Mouse (Mus musculus): Measurements from ENCODE around the gene Dnajc3. TPM values are rescaled to one million over a fixed set of nuclear protein-coding genes. Genes with fewer than 3 reads are reported as not detected.
"Not testable (repeated sequence)": the region's sequence is repeated elsewhere in the genome, so short reads cannot be mapped to it uniquely, and the experiment has no call there.

Dnajc3 gene
- polyA plus RNA-seq, 1 experiment = 9.8 TPM

DNA sequence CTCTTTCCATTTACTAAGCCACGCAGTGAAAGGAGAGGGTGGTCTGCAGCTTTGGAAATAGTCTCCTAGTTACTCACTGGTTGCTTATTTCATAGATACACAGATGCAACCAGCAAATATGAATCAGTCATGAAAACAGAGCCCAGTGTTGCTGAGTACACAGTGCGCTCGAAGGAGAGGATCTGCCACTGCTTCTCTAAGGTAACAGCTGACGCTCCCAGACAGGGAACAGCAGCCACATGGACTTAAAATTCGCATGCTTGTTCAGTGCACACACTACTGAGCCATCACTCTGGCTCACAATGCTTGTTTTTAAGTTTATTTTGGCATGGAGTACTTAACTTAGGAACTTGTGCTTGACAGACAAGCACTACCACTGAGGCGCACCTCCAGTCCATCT lies 34.5 kb downstream of the Dnajc3 start:
- Histone ChIP-seq H3K27me3 (ENCODE audit: control insufficient read depth, insufficient read depth, low read length) (no peaks in the 10 kb centered on the region), H3K36me3 (ENCODE audit: control insufficient read depth, insufficient read depth, low read length) (peaks cover 76% of the 10 kb centered on the region), H3K4me3 (ENCODE audit: low read depth, low read length) (no peak overlapping the region), H3K4me1 (ENCODE audit: control insufficient read depth, insufficient read depth, insufficient read length, low read length) (no peaks in the 10 kb centered on the region), H3K27ac (ENCODE audit: insufficient read depth, low read depth, low read length) (no peak overlapping the region)
- WGBS = 94% methylated on average over 6 of the region's 6 CpGs
- no peak for TF ChIP-seq POLR2A (IDR thresholded peaks at IDR 0.05; ENCODE audit: low read depth, low read length)

DNA sequence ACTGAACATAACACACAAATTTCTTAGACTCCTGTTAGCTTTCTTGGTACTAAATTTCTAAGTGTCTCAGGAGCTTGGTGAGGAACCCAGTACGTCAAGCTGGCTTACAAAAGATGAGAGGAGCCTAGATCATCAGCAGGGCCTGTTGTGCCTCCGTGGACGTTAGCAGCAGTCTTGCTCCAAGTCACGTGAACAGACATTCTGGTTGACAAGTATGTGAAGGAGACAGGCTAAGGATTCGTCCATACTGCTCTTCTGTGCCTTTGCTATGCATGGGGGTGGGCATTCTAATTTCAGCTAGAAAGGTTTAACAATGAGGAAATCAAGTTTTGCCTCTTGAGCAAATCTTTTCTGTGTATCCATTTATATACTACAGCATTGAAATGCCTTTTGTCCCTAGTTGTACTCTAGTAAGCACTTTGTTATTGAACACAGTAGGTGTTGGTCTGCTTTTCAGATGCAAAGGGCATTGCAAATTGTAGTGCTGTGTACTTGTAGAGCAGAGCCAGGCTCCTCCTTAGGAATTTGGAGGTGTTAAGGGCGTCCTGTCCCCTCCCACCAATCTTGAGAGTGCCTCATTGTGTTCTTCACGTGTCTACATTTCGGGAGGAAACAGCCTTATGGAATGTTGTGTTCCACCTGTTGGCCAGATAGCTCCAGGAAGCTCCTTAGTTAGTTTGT lies 39.5 kb downstream of the Dnajc3 start:
- TF ChIP-seq POLR2A (IDR thresholded peaks at IDR 0.05; ENCODE audit: low read depth, low read length) = no peak
- TF ChIP-seq CTCF (IDR thresholded peaks at IDR 0.05; ENCODE audit: extremely low read depth, insufficient read length, insufficient replicate concordance, low read depth, low read length) = no peak
- H3K27ac ChIP-seq (ENCODE audit: insufficient read depth, low read depth, low read length) = no peak overlapping the region
- H3K27me3 ChIP-seq (ENCODE audit: control insufficient read depth, insufficient read depth, low read length) = no peaks in the 10 kb centered on the region
- peaks cover 66% of the 10 kb centered on the region for H3K36me3 ChIP-seq (ENCODE audit: control insufficient read depth, insufficient read depth, low read length)
- H3K4me3 ChIP-seq (ENCODE audit: low read depth, low read length) = no peak overlapping the region
- 85% methylated on average over 8 of the region's 8 CpGs for WGBS
- H3K4me1 ChIP-seq (ENCODE audit: control insufficient read depth, insufficient read depth, insufficient read length, low read length) = no peaks in the 10 kb centered on the region

DNA sequence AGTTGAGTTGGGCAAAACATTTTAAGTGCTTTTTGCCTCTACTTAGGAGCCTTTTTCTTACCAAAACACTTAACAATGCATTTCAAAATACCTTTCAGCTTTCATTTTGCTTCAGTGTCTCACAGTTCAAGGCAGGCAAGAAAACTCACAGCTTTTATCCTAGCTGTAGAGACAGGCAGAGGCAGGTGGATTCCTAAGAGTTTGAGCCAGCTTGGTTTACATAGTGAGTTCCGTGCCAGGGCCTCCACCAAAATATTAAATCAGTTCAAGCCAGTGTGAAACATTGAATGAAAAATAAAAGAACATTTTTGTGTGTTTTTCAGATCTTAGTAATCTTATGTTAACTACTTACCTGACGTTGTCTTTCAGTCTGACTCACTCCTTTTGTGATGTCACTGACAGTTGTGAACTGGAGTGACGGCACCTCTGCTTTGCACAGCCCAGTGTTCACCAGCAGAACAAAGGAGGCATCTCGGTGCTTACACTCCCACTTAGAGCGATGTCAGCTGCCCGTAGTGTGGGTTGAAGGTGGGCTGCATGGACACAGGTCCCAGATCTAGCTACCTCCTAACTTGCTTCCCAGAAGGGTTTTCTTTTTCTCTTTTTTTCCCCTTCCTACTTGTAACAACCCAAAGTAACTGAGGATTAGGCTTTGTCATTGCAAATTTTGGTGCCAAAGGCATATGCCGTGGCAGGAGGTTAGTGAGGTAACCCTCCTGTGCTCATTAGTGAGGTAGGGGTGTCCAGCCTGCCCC lies 42.0 kb downstream of the Dnajc3 start:
- WGBS = 86% methylated on average over 7 of the region's 7 CpGs
- H3K27me3 ChIP-seq (ENCODE audit: control insufficient read depth, insufficient read depth, low read length) = no peaks in the 10 kb centered on the region
- TF ChIP-seq POLR2A (IDR thresholded peaks at IDR 0.05; ENCODE audit: low read depth, low read length) (no peak), CTCF (IDR thresholded peaks at IDR 0.05; ENCODE audit: extremely low read depth, insufficient read length, insufficient replicate concordance, low read depth, low read length) (no peak)

DNA sequence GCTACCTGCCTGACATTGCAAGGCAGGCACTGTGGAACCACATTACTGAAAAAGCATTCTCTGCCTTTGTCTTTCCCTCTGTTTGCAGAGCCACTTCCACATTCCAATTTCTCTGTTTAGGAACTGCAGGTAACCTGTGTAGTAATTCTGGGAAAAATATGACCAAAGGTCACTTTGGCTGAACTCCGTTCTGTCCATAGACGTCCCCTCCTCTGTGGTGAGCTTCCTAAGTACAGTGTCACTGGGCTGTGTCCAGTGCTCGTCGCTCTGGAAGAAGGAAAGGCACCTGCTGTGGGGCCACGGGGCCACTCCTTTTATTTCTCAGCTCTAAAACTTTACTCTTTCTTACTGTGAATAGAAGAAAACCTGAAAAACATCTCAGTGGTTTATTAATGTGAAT lies 42.6 kb downstream of the Dnajc3 start:
- WGBS = 58% methylated on average over 5 of the region's 5 CpGs

More for the DNA sequence above, 42.0 kb downstream of the Dnajc3 start:
- H3K4me3 ChIP-seq (ENCODE audit: low read depth, low read length) = no peak overlapping the region
- no peak overlapping the region for H3K27ac ChIP-seq (ENCODE audit: insufficient read depth, low read depth, low read length)
- no peaks in the 10 kb centered on the region for H3K4me1 ChIP-seq (ENCODE audit: control insufficient read depth, insufficient read depth, insufficient read length, low read length)
- H3K36me3 ChIP-seq (ENCODE audit: control insufficient read depth, insufficient read depth, low read length) = peaks cover 46% of the 10 kb centered on the region

DNA sequence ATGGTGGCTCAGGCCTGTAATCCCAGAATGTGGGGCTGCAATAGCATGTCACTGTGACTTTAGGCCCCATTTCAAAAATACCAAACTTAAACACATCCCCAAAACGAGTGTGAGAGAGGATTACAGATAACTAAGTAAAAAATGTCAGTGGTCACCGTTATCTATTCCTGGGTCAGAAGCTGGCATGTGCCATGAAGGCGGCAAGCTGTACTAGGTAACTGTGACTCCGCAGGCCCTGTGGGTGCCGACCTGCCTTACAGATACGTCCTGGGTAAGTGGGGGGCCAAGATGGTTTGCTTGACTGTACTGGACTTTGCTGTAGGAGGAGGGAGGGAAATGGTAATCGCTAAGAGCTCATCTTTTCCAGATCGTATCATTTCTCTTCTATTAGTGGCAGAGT lies 43.1 kb downstream of the Dnajc3 start:
- H3K27ac ChIP-seq (ENCODE audit: insufficient read depth, low read depth, low read length) = no peak overlapping the region
- no peak overlapping the region for H3K4me3 ChIP-seq (ENCODE audit: low read depth, low read length)
- H3K36me3 ChIP-seq (ENCODE audit: control insufficient read depth, insufficient read depth, low read length) = peaks cover 36% of the 10 kb centered on the region
- H3K4me1 ChIP-seq (ENCODE audit: control insufficient read depth, insufficient read depth, insufficient read length, low read length) = no peaks in the 10 kb centered on the region
- 85% methylated on average over 8 of the region's 8 CpGs for WGBS
- H3K27me3 ChIP-seq (ENCODE audit: control insufficient read depth, insufficient read depth, low read length) = no peaks in the 10 kb centered on the region
- TF ChIP-seq POLR2A (IDR thresholded peaks at IDR 0.05; ENCODE audit: low read depth, low read length) = no peak
- TF ChIP-seq CTCF (IDR thresholded peaks at IDR 0.05; ENCODE audit: extremely low read depth, insufficient read length, insufficient replicate concordance, low read depth, low read length) = no peak

More for the DNA sequence above, 42.6 kb downstream of the Dnajc3 start:
- TF ChIP-seq CTCF (IDR thresholded peaks at IDR 0.05; ENCODE audit: extremely low read depth, insufficient read length, insufficient replicate concordance, low read depth, low read length) = no peak
- Histone ChIP-seq H3K36me3 (ENCODE audit: control insufficient read depth, insufficient read depth, low read length) (peaks cover 41% of the 10 kb centered on the region), H3K4me1 (ENCODE audit: control insufficient read depth, insufficient read depth, insufficient read length, low read length) (no peaks in the 10 kb centered on the region), H3K27me3 (ENCODE audit: control insufficient read depth, insufficient read depth, low read length) (no peaks in the 10 kb centered on the region), H3K27ac (ENCODE audit: insufficient read depth, low read depth, low read length) (no peak overlapping the region), H3K4me3 (ENCODE audit: low read depth, low read length) (no peak overlapping the region)

DNA sequence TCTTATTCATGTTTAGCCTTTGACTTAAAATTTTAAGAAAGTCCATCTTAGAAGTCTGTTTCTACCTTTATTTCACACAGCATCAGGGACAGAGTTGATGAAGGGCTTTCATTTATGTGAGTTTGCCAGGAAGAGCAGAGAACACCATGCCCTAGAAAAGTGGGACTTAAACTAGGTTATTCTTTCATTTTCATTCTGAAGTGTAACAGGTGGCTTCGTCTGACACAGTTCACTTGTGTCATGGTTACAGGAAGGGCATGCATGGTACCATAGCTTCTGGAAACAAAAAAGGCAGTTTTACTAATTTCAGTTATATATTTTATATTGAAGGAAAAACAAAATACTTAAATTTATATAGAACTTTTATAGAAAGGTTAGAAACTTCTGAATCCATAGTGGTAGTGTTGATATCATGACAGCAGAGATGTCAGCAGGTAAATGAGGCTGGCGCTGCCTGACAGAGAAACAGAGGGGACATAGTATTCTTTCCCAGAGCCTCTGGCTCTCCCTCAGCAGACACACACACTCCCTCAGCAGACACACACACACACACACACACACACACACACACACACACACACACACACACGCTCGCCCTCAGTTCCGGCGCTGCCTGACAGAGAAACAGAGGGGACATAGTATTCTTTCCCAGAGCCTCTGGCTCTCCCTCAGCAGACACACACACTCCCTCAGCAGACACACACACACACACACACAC lies 44.1 kb downstream of the Dnajc3 start:
- not testable (repeated sequence) for H3K4me1 ChIP-seq (ENCODE audit: control insufficient read depth, insufficient read depth, insufficient read length, low read length); H3K4me3 ChIP-seq (ENCODE audit: low read depth, low read length); H3K27ac ChIP-seq (ENCODE audit: insufficient read depth, low read depth, low read length); H3K27me3 ChIP-seq (ENCODE audit: control insufficient read depth, insufficient read depth, low read length)
- 85% methylated on average over 6 of the region's 6 CpGs for WGBS
- peaks cover 29% of the 10 kb centered on the region for H3K36me3 ChIP-seq (ENCODE audit: control insufficient read depth, insufficient read depth, low read length)

DNA sequence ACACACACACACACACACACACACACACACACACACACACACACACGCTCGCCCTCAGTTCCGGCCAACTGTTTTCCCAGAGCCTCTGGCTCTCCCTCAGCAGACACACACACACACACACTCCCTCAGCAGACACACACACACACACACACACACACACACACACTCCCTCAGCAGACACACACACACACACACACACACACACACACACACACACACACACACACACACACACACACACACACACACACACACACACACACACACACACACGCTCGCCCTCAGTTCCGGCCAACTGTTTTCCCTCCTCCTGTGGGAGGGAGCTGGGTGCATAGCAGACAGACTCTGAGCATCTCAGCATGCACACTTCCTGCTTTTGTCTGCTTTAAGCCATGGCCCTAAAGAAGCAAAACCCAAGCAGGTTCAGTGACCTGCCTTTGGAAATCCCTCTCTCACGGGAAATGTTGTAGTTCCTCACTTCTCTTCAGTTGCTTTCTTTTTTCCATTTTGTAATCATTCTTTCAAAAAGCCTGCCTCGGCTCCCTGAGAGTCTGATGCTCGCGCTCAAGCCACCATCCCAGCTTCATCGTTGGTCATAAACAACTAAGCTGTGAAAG lies 44.8 kb downstream of the Dnajc3 start:
- H3K27me3 ChIP-seq (ENCODE audit: control insufficient read depth, insufficient read depth, low read length); H3K4me3 ChIP-seq (ENCODE audit: low read depth, low read length); H3K27ac ChIP-seq (ENCODE audit: insufficient read depth, low read depth, low read length); H3K4me1 ChIP-seq (ENCODE audit: control insufficient read depth, insufficient read depth, insufficient read length, low read length): not testable (repeated sequence)
- WGBS = 64% methylated on average over 10 of the region's 11 CpGs
- H3K36me3 ChIP-seq (ENCODE audit: control insufficient read depth, insufficient read depth, low read length) = peaks cover 23% of the 10 kb centered on the region

All from small intestine, adult 2 months (tissue).